Mouse (Mus musculus): ENCODE measurements around the gene BC030499. TPM values are rescaled to one million over a fixed set of nuclear protein-coding genes. Genes with fewer than 3 reads are reported as not detected.

BC030499 gene
- polyA plus RNA-seq, 1 experiment: 2.6 TPM

DNA sequence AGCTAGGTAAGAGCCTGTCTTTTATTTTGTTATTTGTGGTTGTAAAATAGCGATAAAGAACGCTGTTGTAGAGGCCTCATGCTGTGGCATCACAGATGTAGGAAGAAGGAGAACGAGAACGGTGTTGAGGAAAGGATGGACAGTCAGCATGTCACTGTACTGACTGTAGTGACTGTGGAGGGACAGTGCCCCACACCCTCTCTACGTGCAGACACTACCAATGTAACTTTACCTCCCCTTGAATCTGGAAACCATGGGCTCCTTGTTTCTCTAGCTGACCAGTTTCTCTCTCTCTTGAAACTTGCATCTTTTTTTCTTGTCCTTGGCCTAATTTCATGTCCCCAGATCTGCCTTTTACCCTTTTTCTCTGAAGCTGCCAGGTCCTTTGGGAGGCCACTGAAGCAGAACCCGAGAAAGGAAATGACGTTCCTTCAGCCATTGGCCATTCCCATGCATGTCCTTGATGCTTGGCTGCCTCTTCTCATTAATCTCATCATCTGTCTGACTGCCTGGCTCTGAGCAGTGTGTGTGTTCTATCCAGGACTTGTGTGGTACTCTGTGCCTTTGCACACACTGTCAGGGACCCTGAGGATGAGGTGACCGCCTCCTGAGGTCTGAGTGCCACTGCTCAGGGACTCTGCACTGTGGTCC lies 20.3 kb downstream of the BC030499 start:
- no peak overlapping the region for H3K27ac ChIP-seq (ENCODE audit: insufficient read depth, low read length)
- H3K4me1 ChIP-seq (ENCODE audit: control insufficient read depth, insufficient read depth, low read length): no peaks in the 10 kb centered on the region
- no peaks in the 10 kb centered on the region for H3K27me3 ChIP-seq (ENCODE audit: control insufficient read depth, insufficient read depth, low read length)
- no peak overlapping the region for H3K4me3 ChIP-seq (replicated peaks; ENCODE audit: insufficient read depth, low read depth, low read length)
- DNase-seq: no peak
- WGBS: 71% methylated on average over 8 of the region's 8 CpGs
- TF ChIP-seq CTCF (IDR thresholded peaks at IDR 0.05; ENCODE audit: borderline replicate concordance, insufficient read depth, low read depth, low read length) (no peak), POLR2A (IDR thresholded peaks at IDR 0.05; ENCODE audit: borderline replicate concordance, insufficient read depth, low read length) (no peak)

DNA sequence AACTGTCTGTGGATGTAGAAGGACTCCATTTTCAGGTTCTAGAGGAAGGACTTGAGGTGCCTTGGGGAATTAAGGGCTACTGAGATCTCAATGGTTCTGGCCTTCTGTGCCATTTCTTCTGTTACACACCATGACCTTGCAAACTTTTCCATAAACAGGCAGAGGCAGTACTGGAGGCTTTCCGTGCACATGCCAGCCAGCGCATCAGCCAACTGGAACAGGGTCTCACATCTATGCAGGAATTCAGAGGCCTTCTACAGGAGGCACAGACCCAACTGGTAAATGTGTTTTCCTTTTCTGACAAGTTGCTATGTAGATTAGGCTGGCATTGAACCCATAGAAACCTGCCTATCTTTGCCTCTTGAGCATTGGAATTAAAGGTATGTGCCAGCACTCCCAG lies 23.0 kb downstream of the BC030499 start:
- TF ChIP-seq CTCF (IDR thresholded peaks at IDR 0.05; ENCODE audit: borderline replicate concordance, insufficient read depth, low read depth, low read length) (no peak), POLR2A (IDR thresholded peaks at IDR 0.05; ENCODE audit: borderline replicate concordance, insufficient read depth, low read length) (no peak)
- no peak overlapping the region for H3K27ac ChIP-seq (ENCODE audit: insufficient read depth, low read length)
- 92% methylated on average over 2 of the region's 2 CpGs for WGBS

DNA sequence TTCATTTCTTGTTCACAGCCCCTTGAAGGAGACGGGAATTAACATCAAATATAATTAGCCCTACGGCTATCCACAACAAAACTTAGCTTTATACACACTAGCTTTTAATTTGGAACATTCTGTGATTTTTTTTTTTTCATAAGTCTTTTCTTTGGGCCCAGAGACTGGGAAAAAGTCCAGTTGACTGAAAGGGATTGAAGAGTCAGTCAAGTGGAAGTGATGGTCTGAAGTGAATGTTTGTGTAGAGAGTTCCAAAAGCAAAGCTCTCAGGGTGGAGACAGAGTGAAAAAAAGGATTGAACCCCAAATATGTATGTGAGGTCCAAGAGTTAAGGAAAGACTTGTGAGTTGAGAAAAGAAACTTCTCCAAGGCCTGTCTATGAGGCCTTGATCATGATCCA lies 27.8 kb downstream of the BC030499 start:
- 77% methylated on average over 2 of the region's 2 CpGs for WGBS
- H3K4me1 ChIP-seq (ENCODE audit: control insufficient read depth, insufficient read depth, low read length): no peaks in the 10 kb centered on the region
- no peak overlapping the region for H3K4me3 ChIP-seq (replicated peaks; ENCODE audit: insufficient read depth, low read depth, low read length)
- no peak overlapping the region for H3K27ac ChIP-seq (ENCODE audit: insufficient read depth, low read length)
- no peak for TF ChIP-seq CTCF (IDR thresholded peaks at IDR 0.05; ENCODE audit: borderline replicate concordance, insufficient read depth, low read depth, low read length)
- TF ChIP-seq POLR2A (IDR thresholded peaks at IDR 0.05; ENCODE audit: borderline replicate concordance, insufficient read depth, low read length): no peak
- no peaks in the 10 kb centered on the region for H3K27me3 ChIP-seq (ENCODE audit: control insufficient read depth, insufficient read depth, low read length)
- no peak for DNase-seq

More for the DNA sequence above, 23.0 kb downstream of the BC030499 start:
- Histone ChIP-seq H3K4me3 (replicated peaks; ENCODE audit: insufficient read depth, low read depth, low read length) (no peak overlapping the region), H3K27me3 (ENCODE audit: control insufficient read depth, insufficient read depth, low read length) (no peaks in the 10 kb centered on the region), H3K4me1 (ENCODE audit: control insufficient read depth, insufficient read depth, low read length) (no peaks in the 10 kb centered on the region)
- DNase-seq: no peak

DNA sequence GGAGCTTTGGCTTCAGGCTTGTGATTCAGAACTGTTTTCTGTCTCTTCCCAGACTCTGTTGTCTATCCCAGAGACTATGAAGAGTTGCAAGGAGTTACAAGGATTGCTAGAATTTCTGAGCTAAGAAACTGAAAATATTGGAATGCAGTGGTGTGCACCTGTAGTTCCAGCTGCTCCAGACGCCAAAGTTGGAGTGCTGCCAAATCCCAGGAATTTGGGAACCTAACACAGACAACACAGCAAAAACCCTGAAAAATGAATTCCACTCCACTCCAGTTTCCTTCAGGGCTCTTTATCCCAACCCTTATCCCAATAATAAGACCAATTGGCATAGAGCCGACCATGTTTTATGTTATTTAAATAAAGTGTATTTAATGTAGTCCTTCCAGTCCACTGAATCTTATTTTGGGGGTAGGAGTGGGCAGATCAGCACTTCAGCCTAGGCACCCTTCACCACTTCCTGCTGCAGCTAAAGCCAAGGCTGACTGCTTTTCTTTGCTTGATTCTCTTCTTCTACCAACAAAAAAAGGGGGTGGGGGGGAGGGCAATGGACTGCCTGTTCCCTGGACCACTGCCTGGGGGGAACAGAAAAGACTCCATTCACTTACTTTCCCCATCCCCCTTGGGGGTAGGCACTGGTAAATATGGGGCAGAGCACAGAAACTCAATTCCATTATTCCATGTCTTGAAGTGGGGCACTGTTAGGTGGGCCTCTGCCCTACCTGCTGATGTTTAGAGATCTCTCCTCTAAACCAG lies 31.6 kb downstream of the BC030499 start:
- WGBS: 37% methylated on average over 2 of the region's 2 CpGs
- peak overlapping the region; percentile 14; the same call in 1 of the 2 replicates for H3K27ac ChIP-seq (ENCODE audit: insufficient read depth, low read length)
- H3K4me3 ChIP-seq (replicated peaks; ENCODE audit: insufficient read depth, low read depth, low read length): peak overlapping the region; percentile 85
- H3K4me1 ChIP-seq (ENCODE audit: control insufficient read depth, insufficient read depth, low read length): peaks cover 8% of the 10 kb centered on the region
- TF ChIP-seq POLR2A (IDR thresholded peaks at IDR 0.05; ENCODE audit: borderline replicate concordance, insufficient read depth, low read length): no peak
- no peak for TF ChIP-seq CTCF (IDR thresholded peaks at IDR 0.05; ENCODE audit: borderline replicate concordance, insufficient read depth, low read depth, low read length)
- no peak for DNase-seq
- no peaks in the 10 kb centered on the region for H3K27me3 ChIP-seq (ENCODE audit: control insufficient read depth, insufficient read depth, low read length)

DNA sequence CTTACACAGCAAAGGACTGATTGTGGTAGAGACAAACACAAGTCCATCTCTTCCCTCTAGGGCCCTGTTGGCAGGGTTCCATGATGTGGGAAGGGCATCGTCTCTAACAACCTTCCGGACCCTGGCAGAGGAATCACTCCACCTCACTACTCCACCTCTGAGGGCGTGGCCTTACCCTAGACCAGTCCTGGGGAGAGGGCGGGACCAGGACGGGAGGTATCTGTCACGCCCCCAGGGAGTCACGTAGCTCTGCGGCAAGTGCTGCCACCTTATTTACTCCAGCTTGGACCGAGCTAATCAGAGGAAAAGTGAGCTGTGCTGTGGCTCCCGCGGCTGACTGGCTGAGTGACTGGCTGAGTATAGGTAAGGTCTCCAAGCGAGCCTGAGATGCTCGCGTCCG lies 32.2 kb downstream of the BC030499 start, which contains the start of gene Aldoc:
Gene Aldoc, plus strand, starts transcription at position 109 of the 400 bp plus-strand sequence.
- H3K4me1 ChIP-seq (ENCODE audit: control insufficient read depth, insufficient read depth, low read length): peaks cover 8% of the 10 kb centered on the region
- TF ChIP-seq POLR2A (IDR thresholded peaks at IDR 0.05; ENCODE audit: borderline replicate concordance, insufficient read depth, low read length): peak; percentile 76
- no peak for TF ChIP-seq CTCF (IDR thresholded peaks at IDR 0.05; ENCODE audit: borderline replicate concordance, insufficient read depth, low read depth, low read length)
- WGBS: 11% methylated on average over 15 of the region's 15 CpGs
- peak within 1 kb of the TSS; percentile 68 for H3K27ac ChIP-seq (ENCODE audit: insufficient read depth, low read length)
- H3K4me3 ChIP-seq (replicated peaks; ENCODE audit: insufficient read depth, low read depth, low read length): peak within 1 kb of the TSS; percentile 85
- H3K27me3 ChIP-seq (ENCODE audit: control insufficient read depth, insufficient read depth, low read length): no peaks in the 10 kb centered on the region
- DNase-seq: peak; percentile 89 to 94

DNA sequence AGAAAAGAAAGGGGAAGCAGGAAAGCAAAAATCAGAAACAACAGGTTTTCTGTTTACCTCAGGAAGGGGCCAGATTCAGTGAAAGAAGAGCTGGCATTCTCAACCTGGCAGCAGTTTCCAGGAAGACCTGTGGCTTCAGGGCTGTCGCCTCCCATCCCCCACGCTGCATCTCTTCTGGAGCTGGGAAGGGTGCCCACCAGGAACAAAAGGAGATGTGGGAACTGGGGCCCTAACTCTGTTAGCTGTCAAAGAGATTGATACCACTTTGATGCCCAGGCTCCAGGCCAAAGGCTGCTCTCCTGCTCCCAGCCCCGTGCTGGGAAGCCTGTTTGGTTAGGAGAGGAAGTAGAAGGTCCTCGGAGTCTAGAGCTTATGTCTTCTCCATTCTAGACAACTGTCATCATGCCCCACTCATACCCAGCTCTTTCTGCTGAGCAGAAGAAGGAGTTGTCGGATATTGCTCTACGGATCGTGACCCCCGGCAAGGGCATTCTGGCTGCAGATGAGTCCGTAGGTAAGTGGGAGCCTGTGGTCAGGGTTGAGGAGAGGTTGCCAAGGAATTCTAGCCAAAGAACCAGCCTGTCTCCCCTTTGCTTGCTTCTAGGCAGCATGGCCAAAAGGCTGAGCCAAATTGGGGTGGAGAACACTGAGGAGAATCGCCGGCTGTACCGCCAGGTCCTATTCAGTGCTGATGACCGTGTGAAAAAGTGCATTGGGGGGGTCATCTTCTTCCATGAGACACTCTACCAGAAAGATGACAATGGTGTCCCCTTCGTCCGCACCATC lies 33.6 kb downstream of the BC030499 start:
- DNase-seq: peak; percentile 52 to 62
- Histone ChIP-seq H3K27ac (ENCODE audit: insufficient read depth, low read length) (0 out of 2 replicates have a peak overlapping the region, but pooled peaks have one; percentile 0), H3K4me1 (ENCODE audit: control insufficient read depth, insufficient read depth, low read length) (peaks cover 8% of the 10 kb centered on the region), H3K27me3 (ENCODE audit: control insufficient read depth, insufficient read depth, low read length) (no peaks in the 10 kb centered on the region), H3K4me3 (replicated peaks; ENCODE audit: insufficient read depth, low read depth, low read length) (peak overlapping the region; percentile 14)
- WGBS: 24% methylated on average over 15 of the region's 15 CpGs
- no peak for TF ChIP-seq CTCF (IDR thresholded peaks at IDR 0.05; ENCODE audit: borderline replicate concordance, insufficient read depth, low read depth, low read length)
- no peak for TF ChIP-seq POLR2A (IDR thresholded peaks at IDR 0.05; ENCODE audit: borderline replicate concordance, insufficient read depth, low read length)

DNA sequence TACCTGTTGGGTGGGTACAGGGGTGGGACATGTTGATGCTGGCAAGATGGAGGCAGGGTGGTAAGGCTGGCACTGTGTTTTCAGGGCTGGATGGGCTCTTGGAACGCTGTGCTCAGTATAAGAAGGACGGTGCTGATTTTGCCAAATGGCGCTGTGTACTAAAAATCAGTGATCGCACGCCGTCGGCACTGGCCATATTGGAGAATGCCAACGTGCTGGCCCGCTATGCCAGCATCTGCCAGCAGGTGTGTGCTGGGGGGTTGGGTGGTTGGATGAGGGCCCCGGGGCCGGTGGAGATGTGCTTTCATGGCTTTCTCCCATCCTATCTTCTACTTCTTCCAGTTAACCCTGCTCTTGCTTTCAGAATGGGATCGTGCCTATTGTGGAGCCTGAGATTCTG lies 34.3 kb downstream of the BC030499 start:
- DNase-seq: peak in 1 of 2 experiments; percentile 37
- H3K4me1 ChIP-seq (ENCODE audit: control insufficient read depth, insufficient read depth, low read length): peaks cover 8% of the 10 kb centered on the region
- H3K27ac ChIP-seq (ENCODE audit: insufficient read depth, low read length): 0 out of 2 replicates have a peak overlapping the region, but pooled peaks have one; percentile 0
- no peak for TF ChIP-seq POLR2A (IDR thresholded peaks at IDR 0.05; ENCODE audit: borderline replicate concordance, insufficient read depth, low read length)
- TF ChIP-seq CTCF (IDR thresholded peaks at IDR 0.05; ENCODE audit: borderline replicate concordance, insufficient read depth, low read depth, low read length): no peak
- WGBS: 25% methylated on average over 12 of the region's 12 CpGs
- H3K4me3 ChIP-seq (replicated peaks; ENCODE audit: insufficient read depth, low read depth, low read length): peak overlapping the region; percentile 14
- no peaks in the 10 kb centered on the region for H3K27me3 ChIP-seq (ENCODE audit: control insufficient read depth, insufficient read depth, low read length)

Data from cerebellum, adult 2 months (tissue).